Mouse (Mus musculus): ENCODE results near the gene Med17.

DNA sequence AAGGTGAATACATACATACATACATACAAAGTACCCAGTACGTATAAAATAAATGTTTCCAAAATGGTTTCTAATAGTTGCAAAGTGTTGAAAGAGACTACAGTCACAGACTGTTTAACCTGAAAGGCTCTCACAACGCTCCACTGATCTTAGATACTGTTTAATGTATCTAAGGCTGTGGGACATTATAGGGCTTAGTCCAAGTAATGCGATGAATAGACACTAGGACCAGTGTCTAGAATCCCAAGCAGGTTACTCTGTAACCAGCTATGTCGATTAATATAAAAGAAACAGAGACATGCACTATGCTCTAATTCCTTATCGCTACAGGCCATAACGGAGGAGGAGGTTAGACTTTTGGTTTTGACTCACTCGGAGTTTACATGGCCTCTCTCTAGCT is 17.4 kb upstream of the Med17 start:
- TF ChIP-seq CTCF (IDR thresholded peaks at IDR 0.05) (no peak), EP300 (IDR thresholded peaks at IDR 0.05) (no peak)
